Mouse (Mus musculus): ENCODE results near the gene Cldn14.

DNA sequence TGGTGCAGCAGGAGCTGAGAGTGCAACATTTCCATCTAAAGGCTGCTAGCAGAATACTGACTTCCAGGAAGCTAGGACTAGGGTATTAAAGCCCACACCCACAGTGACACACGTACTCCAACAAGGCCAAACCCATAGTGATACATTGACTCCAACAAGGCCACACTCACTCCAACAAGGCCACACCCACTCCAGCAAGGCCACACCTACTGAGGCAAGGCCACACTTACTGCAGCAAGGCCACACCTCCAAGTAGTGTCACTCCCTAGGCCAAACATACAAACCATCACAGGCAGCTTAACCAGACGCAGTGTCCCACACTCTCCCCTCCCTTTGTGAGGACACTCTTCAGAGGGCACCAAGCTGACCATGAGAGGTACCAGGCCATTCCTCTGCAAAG lies 29.3 kb downstream of the Cldn14 start:
- TF ChIP-seq CTCF (IDR thresholded peaks at IDR 0.05; ENCODE audit: low read depth, low read length) (no peak), POLR2A (IDR thresholded peaks at IDR 0.05; ENCODE audit: insufficient read depth, low read length) (no peak), EP300 (IDR thresholded peaks at IDR 0.05; ENCODE audit: insufficient read depth, low read depth, low read length) (no peak)

All from ES-Bruce4 (cell line).